Mouse (Mus musculus) heart, adult 2 months (tissue): ENCODE results near the gene 9030025P20Rik. TPM values are rescaled to one million over a fixed set of nuclear protein-coding genes. Genes with fewer than 3 reads are reported as not detected.
A peak's percentile ranks its signal among the peaks of the same experiment; 100 is the strongest.
"Not testable (repeated sequence)": the region's sequence is repeated elsewhere in the genome, so short reads cannot be mapped to it uniquely, and the experiment has no call there.

ENCODE experiments used
- DNase-seq, 2 experiments: peaks; one replicate each; pipeline ENCODE4 v3.0.0; 2021
- H3K27ac ChIP-seq: fragments of 200-600 bp; 2 replicates; pipeline ENCODE4 v1.8.1; 2022
- H3K27me3 ChIP-seq: fragments of 200-500 bp; 2 replicates; pipeline ENCODE4 v1.6.1; 2012; ENCODE audit warnings: mild to moderate bottlenecking, low read length, inconsistent platforms, mixed read lengths; ENCODE audit not compliant: control insufficient read depth, insufficient read depth
- H3K36me3 ChIP-seq: fragments of 200-500 bp; 2 replicates; pipeline ENCODE4 v1.6.1; 2012; ENCODE audit warnings: low read length, inconsistent platforms; ENCODE audit not compliant: control insufficient read depth, insufficient read depth
- H3K4me1 ChIP-seq: fragments of 200-500 bp; 2 replicates; pipeline ENCODE4 v1.6.1; 2011; ENCODE audit warnings: low read length; ENCODE audit not compliant: control insufficient read depth, insufficient read depth
- H3K4me3 ChIP-seq: fragments of 200-600 bp; 2 replicates; pipeline ENCODE4 v1.8.1; 2022
- H3K79me2 ChIP-seq: fragments of 200-500 bp; replicated peaks from 2 replicates; pipeline ENCODE4 v1.6.1; 2012; ENCODE audit warnings: mild to moderate bottlenecking, inconsistent platforms, low read length, moderate library complexity, mixed read lengths; ENCODE audit not compliant: control insufficient read depth, insufficient read depth
- H3K9ac ChIP-seq: fragments of 200-500 bp; 2 replicates; pipeline ENCODE4 v1.6.1; 2012; ENCODE audit warnings: low read depth, mild to moderate bottlenecking, control low read depth, inconsistent platforms, low read length, mixed read lengths
- CTCF ChIP-seq: fragments of 200-600 bp; IDR thresholded peaks from 2 replicates; pipeline ENCODE4 v1.8.1; 2022; ENCODE audit warnings: antibody characterized with exemption, mild to moderate bottlenecking, moderate library complexity
- EP300 ChIP-seq: fragments of 200-500 bp; IDR thresholded peaks from 2 replicates; pipeline ENCODE4 v1.6.1; 2011; ENCODE audit warnings: low read depth, low read length, control low read depth; ENCODE audit not compliant: insufficient read depth
- POLR2A ChIP-seq: fragments of 200-500 bp; IDR thresholded peaks from 2 replicates; pipeline ENCODE4 v1.6.1; 2011; ENCODE audit warnings: mild to moderate bottlenecking, low read depth, low read length, control low read depth; ENCODE audit not compliant: insufficient read depth
- WGBS: fragments of 180-500 bp; shearing (Covaris S2); methylation state at CpG from one replicate; pipeline ENCODE4 v1.1.7; 2018; 5-methylcytosine and 5-hydroxymethylcytosine counted together
- intact Hi-C: fragments of 180-260 bp; cut with DNase I; formaldehyde crosslinking; loops from one replicate; pipeline ENCODE4 v1.15.1; 2025
- polyA plus RNA-seq: library from polyadenylated mRNA; depleted of rRNA; stranded (reverse); fragments of >200 nt; gene quantifications from 2 replicates; pipeline ENCODE4 v1.2.3, GENCODE M21; 2012
- total RNA-seq, 2 experiments: library from RNA; stranded (reverse); gene quantifications; 2 replicates each; pipeline ENCODE4 v1.2.3; 2021

The 9030025P20Rik gene
- total and polyA plus RNA-seq, 3 experiments: 2.0 to 6.4 (median 2.7) TPM

- no peaks in the 10 kb centered on the region; the same call in 1 of the 2 replicates for H3K79me2 ChIP-seq
- no peak for TF ChIP-seq EP300
- no peak for TF ChIP-seq CTCF
- no peak for TF ChIP-seq POLR2A
- H3K27me3 ChIP-seq: no peaks in the 10 kb centered on the region
- no peak overlapping the region for H3K27ac ChIP-seq
- 68% methylated on average over 5 of the region's 5 CpGs for WGBS
- DNase-seq: no peak
- no peak overlapping the region for H3K4me3 ChIP-seq
- H3K36me3 ChIP-seq: peaks cover 2% of the 10 kb centered on the region
- no peak overlapping the region for H3K9ac ChIP-seq
- intact Hi-C loops: no loop called here
- H3K4me1 ChIP-seq: peaks cover 2% of the 10 kb centered on the region
These were observed 19.5 kb upstream of the 9030025P20Rik start for GRCm38 (mm10) chr17:14958686-14959327.

GRCm38 (mm10) chr17:14959979-14960378 is 18.3 kb upstream of the 9030025P20Rik start:
- no peaks in the 10 kb centered on the region; the same call in 1 of the 2 replicates for H3K79me2 ChIP-seq
- WGBS: 16% methylated on average over 3 of the region's 3 CpGs
- no peak overlapping the region; the same call in 1 of the 2 replicates for H3K27ac ChIP-seq
- H3K4me1 ChIP-seq: peaks cover 2% of the 10 kb centered on the region
- peak overlapping the region; percentile 82 for H3K4me3 ChIP-seq
- peaks cover 2% of the 10 kb centered on the region; the same call in 1 of the 2 replicates for H3K36me3 ChIP-seq
- no peaks in the 10 kb centered on the region for H3K27me3 ChIP-seq
- intact Hi-C loops: no loop called here
- no peak for DNase-seq
- no peak for TF ChIP-seq POLR2A
- no peak for TF ChIP-seq EP300
- no peak overlapping the region for H3K9ac ChIP-seq

- Histone ChIP-seq H3K27me3 (no peaks in the 10 kb centered on the region), H3K79me2 (no peaks in the 10 kb centered on the region; the same call in 1 of the 2 replicates), H3K4me1 (peaks cover 2% of the 10 kb centered on the region), H3K36me3 (peaks cover 2% of the 10 kb centered on the region; the same call in 1 of the 2 replicates), H3K27ac (peak overlapping the region; percentile 58), H3K4me3 (peak overlapping the region; percentile 82), H3K9ac (peak overlapping the region; percentile 73)
- intact Hi-C loops: no loop called here
- no peak for TF ChIP-seq CTCF
- no peak for TF ChIP-seq POLR2A
- no peak for TF ChIP-seq EP300
- under 1% methylated on average over 21 of the region's 23 CpGs for WGBS
- DNase-seq: peak in 1 of 2 experiments; percentile 53
These were observed 17.7 kb upstream of the 9030025P20Rik start for GRCm38 (mm10) chr17:14960520-14960919.

GRCm38 (mm10) chr17:14960951-14961556 is 17.2 kb upstream of the 9030025P20Rik start, which contains the start of gene Phf10:
Gene Phf10 (minus strand): TSS chr17:14961273.
- peak; percentile 64 to 72 for DNase-seq

GRCm38 (mm10) chr17:14961557-14962154 is 16.6 kb upstream of the 9030025P20Rik start:
- H3K27me3 ChIP-seq, H3K79me2 ChIP-seq, H3K4me1 ChIP-seq, H3K4me3 ChIP-seq, intact Hi-C loops, H3K36me3 ChIP-seq, DNase-seq, H3K27ac ChIP-seq, H3K9ac ChIP-seq: not testable (repeated sequence)
- WGBS: no CpG with 5 or more reads among the region's 44 CpGs

More at GRCm38 (mm10) chr17:14960951-14961556, 17.2 kb upstream of the 9030025P20Rik start, which contains the start of gene Phf10:
- H3K36me3 ChIP-seq, H3K4me1 ChIP-seq, intact Hi-C loops, H3K27me3 ChIP-seq, H3K79me2 ChIP-seq: not testable (repeated sequence)
- Histone ChIP-seq H3K27ac (peak within 1 kb of the TSS; percentile 58), H3K9ac (peak within 1 kb of the TSS; percentile 73), H3K4me3 (peak within 1 kb of the TSS; percentile 82)
- WGBS: 8% methylated on average over 58 of the region's 100 CpGs

- DNase-seq, H3K27ac ChIP-seq, H3K36me3 ChIP-seq, H3K9ac ChIP-seq, H3K79me2 ChIP-seq, H3K4me1 ChIP-seq, H3K4me3 ChIP-seq, intact Hi-C loops, H3K27me3 ChIP-seq: not testable (repeated sequence)
- WGBS: no CpG with 5 or more reads among the region's 6 CpGs
These were observed 9.8 kb upstream of the 9030025P20Rik start for GRCm38 (mm10) chr17:14968373-14968913.

- intact Hi-C loops, H3K79me2 ChIP-seq, H3K36me3 ChIP-seq, H3K9ac ChIP-seq, DNase-seq, H3K27me3 ChIP-seq, H3K27ac ChIP-seq, H3K4me1 ChIP-seq, H3K4me3 ChIP-seq: not testable (repeated sequence)
- under 1% methylated on average over 4 of the region's 7 CpGs for whole genome bisulfite sequencing
These were observed 428 bp upstream of the 9030025P20Rik start for GRCm38 (mm10) chr17:14977718-14978361.

- H3K27me3 ChIP-seq, H3K4me1 ChIP-seq, H3K27ac ChIP-seq, H3K79me2 ChIP-seq, H3K9ac ChIP-seq, intact Hi-C loops, H3K4me3 ChIP-seq, H3K36me3 ChIP-seq: not testable (repeated sequence)
- 88% methylated on average over 4 of the region's 5 CpGs for WGBS
- peak; percentile 4 to 18 for DNase-seq
These were observed 11.9 kb downstream of the 9030025P20Rik start for GRCm38 (mm10) chr17:14990116-14990702.
